Mouse (Mus musculus): ENCODE data around the gene Homer1. TPM values are rescaled to one million over a fixed set of nuclear protein-coding genes. Genes with fewer than 3 reads are reported as not detected.
A peak's percentile ranks its signal among the peaks of the same experiment; 100 is the strongest.

Gene Homer1
- polyA plus RNA-seq, 1 experiment from 2014 or later: 12.3 TPM

- H3K9me3 ChIP-seq (ENCODE audit: control insufficient read depth, low read length): no peaks in the 10 kb centered on the region
- no peak overlapping the region for H3K4me2 ChIP-seq (ENCODE audit: low read depth, low read length, severe bottlenecking)
- DNase-seq (ENCODE audit: low spot score) (no peak), ATAC-seq (replicated peaks; ENCODE audit: low FRiP score) (no peak)
- H3K4me3 ChIP-seq (ENCODE audit: low read depth, low read length): no peak overlapping the region
- no peak overlapping the region for H3K9ac ChIP-seq (ENCODE audit: low read length)
- no peaks in the 10 kb centered on the region for H3K4me1 ChIP-seq (replicated peaks; ENCODE audit: control insufficient read depth, insufficient read depth, low read length)
- no peaks in the 10 kb centered on the region for H3K27me3 ChIP-seq (ENCODE audit: control insufficient read depth, insufficient read depth, low read length)
- no peak overlapping the region for H3K27ac ChIP-seq (ENCODE audit: low read depth, low read length)
- no peaks in the 10 kb centered on the region for H3K36me3 ChIP-seq (ENCODE audit: control insufficient read depth, insufficient read depth, low read length)
- WGBS: 86% methylated on average over 2 of the region's 2 CpGs
Observed at GRCm38 (mm10) chr13:93423224-93423623, 123.8 kb downstream of the Homer1 start.

GRCm38 (mm10) chr13:93427920-93428876 is 128.8 kb downstream of the Homer1 start:
- H3K9ac ChIP-seq (ENCODE audit: low read length): no peak overlapping the region
- ATAC-seq (replicated peaks; ENCODE audit: low FRiP score) (no peak), DNase-seq (ENCODE audit: low spot score) (no peak)
- H3K36me3 ChIP-seq (ENCODE audit: control insufficient read depth, insufficient read depth, low read length): no peaks in the 10 kb centered on the region
- no peaks in the 10 kb centered on the region for H3K4me1 ChIP-seq (replicated peaks; ENCODE audit: control insufficient read depth, insufficient read depth, low read length)
- no peaks in the 10 kb centered on the region for H3K9me3 ChIP-seq (ENCODE audit: control insufficient read depth, low read length)
- no peaks in the 10 kb centered on the region for H3K27me3 ChIP-seq (ENCODE audit: control insufficient read depth, insufficient read depth, low read length)
- H3K4me2 ChIP-seq (ENCODE audit: low read depth, low read length, severe bottlenecking): no peak overlapping the region
- no peak overlapping the region for H3K4me3 ChIP-seq (ENCODE audit: low read depth, low read length)
- no peak overlapping the region for H3K27ac ChIP-seq (ENCODE audit: low read depth, low read length)
- 95% methylated on average over 5 of the region's 5 CpGs for WGBS

- no peak for ATAC-seq (replicated peaks; ENCODE audit: low FRiP score)
- DNase-seq (ENCODE audit: low spot score): no peak
- 84% methylated on average over 1 of the region's 1 CpGs for WGBS
- H3K27ac ChIP-seq (ENCODE audit: low read depth, low read length): no peak overlapping the region
- H3K4me3 ChIP-seq (ENCODE audit: low read depth, low read length): no peak overlapping the region
- no peaks in the 10 kb centered on the region for H3K27me3 ChIP-seq (ENCODE audit: control insufficient read depth, insufficient read depth, low read length)
- no peaks in the 10 kb centered on the region for H3K36me3 ChIP-seq (ENCODE audit: control insufficient read depth, insufficient read depth, low read length)
- no peaks in the 10 kb centered on the region for H3K9me3 ChIP-seq (ENCODE audit: control insufficient read depth, low read length)
- H3K4me2 ChIP-seq (ENCODE audit: low read depth, low read length, severe bottlenecking): no peak overlapping the region
- no peak overlapping the region for H3K9ac ChIP-seq (ENCODE audit: low read length)
- H3K4me1 ChIP-seq (replicated peaks; ENCODE audit: control insufficient read depth, insufficient read depth, low read length): no peaks in the 10 kb centered on the region
Observed at GRCm38 (mm10) chr13:93429205-93429604, 129.8 kb downstream of the Homer1 start.

GRCm38 (mm10) chr13:93440167-93440566 is 140.7 kb downstream of the Homer1 start:
- no peaks in the 10 kb centered on the region for H3K4me1 ChIP-seq (replicated peaks; ENCODE audit: control insufficient read depth, insufficient read depth, low read length)
- ATAC-seq (replicated peaks; ENCODE audit: low FRiP score): peak; percentile 77; the same call in 1 of the 2 replicates
- no peak overlapping the region for H3K4me2 ChIP-seq (ENCODE audit: low read depth, low read length, severe bottlenecking)
- no peaks in the 10 kb centered on the region for H3K27me3 ChIP-seq (ENCODE audit: control insufficient read depth, insufficient read depth, low read length)
- no peaks in the 10 kb centered on the region; the same call in 1 of the 2 replicates for H3K36me3 ChIP-seq (ENCODE audit: control insufficient read depth, insufficient read depth, low read length)
- DNase-seq (ENCODE audit: low spot score): no peak
- 95% methylated on average over 3 of the region's 3 CpGs for WGBS
- no peak overlapping the region for H3K9ac ChIP-seq (ENCODE audit: low read length)
- H3K4me3 ChIP-seq (ENCODE audit: low read depth, low read length): no peak overlapping the region
- H3K9me3 ChIP-seq (ENCODE audit: control insufficient read depth, low read length): no peaks in the 10 kb centered on the region
- no peak overlapping the region for H3K27ac ChIP-seq (ENCODE audit: low read depth, low read length)

- Histone ChIP-seq H3K4me2 (ENCODE audit: low read depth, low read length, severe bottlenecking) (no peak overlapping the region), H3K27me3 (ENCODE audit: control insufficient read depth, insufficient read depth, low read length) (no peaks in the 10 kb centered on the region), H3K27ac (ENCODE audit: low read depth, low read length) (no peak overlapping the region), H3K36me3 (ENCODE audit: control insufficient read depth, insufficient read depth, low read length) (no peaks in the 10 kb centered on the region; the same call in 1 of the 2 replicates), H3K4me3 (ENCODE audit: low read depth, low read length) (no peak overlapping the region), H3K9ac (ENCODE audit: low read length) (no peak overlapping the region), H3K9me3 (ENCODE audit: control insufficient read depth, low read length) (no peaks in the 10 kb centered on the region), H3K4me1 (replicated peaks; ENCODE audit: control insufficient read depth, insufficient read depth, low read length) (no peaks in the 10 kb centered on the region)
- WGBS: 91% methylated on average over 6 of the region's 6 CpGs
- DNase-seq (ENCODE audit: low spot score) (no peak), ATAC-seq (replicated peaks; ENCODE audit: low FRiP score) (no peak)
Observed at GRCm38 (mm10) chr13:93453275-93453674, 153.8 kb downstream of the Homer1 start.

Other genes with a start within 250 kb of the Homer1 start
- 0.13 TPM in 1 of 2 replicates, not detected in the other for gene Cmya5, start 154.9 kb upstream of the Homer1 start, polyA plus RNA-seq (2014; fragmentation: Nextera tagmentation; extraction: Ambion mirVana)
- gene Tent2, start 107.2 kb upstream of the Homer1 start, polyA plus RNA-seq (2014; fragmentation: Nextera tagmentation; extraction: Ambion mirVana): 71.0 and 72.4 TPM in 2 replicates
- 3.8 and 3.9 TPM in 2 replicates for gene Jmy, start 200.2 kb downstream of the Homer1 start, polyA plus RNA-seq (2014; fragmentation: Nextera tagmentation; extraction: Ambion mirVana)